Mouse (Mus musculus) lung, adult 10 weeks (tissue): ENCODE results near the gene Timm10. TPM values are rescaled to one million over a fixed set of nuclear protein-coding genes. Genes with fewer than 3 reads are reported as not detected.

ENCODE experiments used
- polyA plus RNA-seq: library from polyadenylated mRNA; stranded (reverse); fragments of 350-450 nt; fragmentation: Illumina TruSeq; extraction: RNeasy Lipid Tissue Mini Kit (QIAGEN cat#74804); gene quantifications from one replicate; pipeline ENCODE4 v1.2.3, GENCODE M21; 2014; ENCODE audit warnings: low read depth, low replicate concordance; ENCODE audit not compliant: insufficient read depth

The Timm10 gene
- 25.9 TPM for polyA plus RNA-seq

DNA sequence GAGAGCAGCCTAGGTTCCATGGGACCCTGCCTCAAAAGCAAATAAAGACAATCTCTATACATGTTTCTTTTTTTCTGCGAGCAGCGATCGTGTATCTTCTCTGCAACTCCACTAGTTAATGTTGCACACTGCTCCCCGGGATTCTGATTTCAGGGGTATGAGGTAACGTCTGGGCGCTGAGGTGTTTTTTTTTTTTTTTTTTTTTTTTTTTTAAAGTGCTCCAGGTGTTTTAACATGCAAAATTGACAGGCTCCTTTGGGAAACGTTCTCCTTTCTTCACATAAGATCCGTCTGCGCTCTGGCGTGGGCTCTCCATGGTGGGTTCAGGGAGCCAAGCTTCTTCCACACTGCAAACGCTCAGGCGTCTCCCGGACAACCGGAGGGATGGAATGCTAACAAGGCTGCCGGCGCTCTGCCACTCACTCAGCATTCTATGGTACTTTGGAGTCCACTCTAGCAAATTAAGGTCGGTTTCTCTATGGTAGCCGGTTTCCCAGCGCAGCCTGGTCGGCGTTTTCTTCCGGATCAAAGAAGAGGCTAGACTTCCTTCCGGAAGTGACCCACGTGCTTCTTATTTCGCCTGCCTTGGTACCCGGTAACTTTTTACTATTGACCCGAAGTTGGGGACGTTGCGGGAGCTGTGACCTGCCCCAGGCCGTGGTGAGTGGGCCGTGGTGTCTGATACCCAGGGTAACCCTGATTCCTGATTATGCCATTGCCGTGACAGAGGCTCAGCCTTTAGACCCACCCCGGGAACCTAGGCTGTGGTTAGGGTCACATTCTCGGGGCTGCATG lies at the start of gene Timm10:
Timm10 (plus strand) TSS at position 510 of the 795 bp plus-strand sequence.

DNA sequence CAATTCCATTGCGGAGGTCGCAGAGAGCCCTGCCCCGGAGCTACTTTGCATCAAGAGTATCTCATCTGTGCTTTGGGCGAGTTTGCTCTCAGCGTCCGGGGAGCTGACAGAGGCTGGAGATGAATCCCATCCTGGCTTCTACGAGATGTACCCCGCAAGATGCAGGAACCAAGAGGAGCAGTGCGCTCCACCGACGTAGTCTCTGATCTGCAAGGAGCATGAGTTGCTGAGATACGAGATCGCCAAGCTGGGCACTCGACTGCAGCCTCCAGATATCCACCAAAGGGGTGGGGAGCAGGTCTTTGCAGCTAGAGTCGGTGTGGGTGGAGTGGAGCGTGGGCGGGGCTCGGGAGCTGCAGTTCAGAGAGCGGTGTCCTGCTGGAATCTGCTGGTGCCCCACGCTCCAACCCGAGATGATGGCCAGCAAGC lies 28.3 kb upstream of the Timm10 start, which contains the start of gene Ube2l6:
Ube2l6 (plus strand) TSS at position 336 of the 429 bp plus-strand sequence.

DNA sequence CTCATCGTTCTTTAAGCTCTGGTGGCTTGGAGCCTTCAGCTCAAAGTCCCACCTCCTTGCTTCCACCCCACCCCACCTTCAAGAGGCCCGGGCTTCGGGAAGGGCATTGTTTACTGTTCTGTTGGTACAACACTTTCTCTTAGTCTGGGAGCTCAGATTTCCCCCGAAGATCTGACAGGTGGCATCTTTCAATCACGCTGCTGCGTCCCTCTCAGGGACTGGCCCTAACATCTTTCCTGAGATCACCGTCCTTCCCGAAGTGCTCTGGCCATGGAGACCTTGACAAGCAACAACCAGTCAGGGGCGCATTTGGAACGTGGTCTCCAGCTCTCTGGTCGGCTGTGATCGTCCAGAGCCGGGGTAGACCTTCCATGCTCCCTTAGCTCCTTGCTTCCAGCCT lies 4.2 kb upstream of the Timm10 start, which contains the start of gene Smtnl1:
Smtnl1 (minus strand) TSS at position 101 of the 400 bp plus-strand sequence.

DNA sequence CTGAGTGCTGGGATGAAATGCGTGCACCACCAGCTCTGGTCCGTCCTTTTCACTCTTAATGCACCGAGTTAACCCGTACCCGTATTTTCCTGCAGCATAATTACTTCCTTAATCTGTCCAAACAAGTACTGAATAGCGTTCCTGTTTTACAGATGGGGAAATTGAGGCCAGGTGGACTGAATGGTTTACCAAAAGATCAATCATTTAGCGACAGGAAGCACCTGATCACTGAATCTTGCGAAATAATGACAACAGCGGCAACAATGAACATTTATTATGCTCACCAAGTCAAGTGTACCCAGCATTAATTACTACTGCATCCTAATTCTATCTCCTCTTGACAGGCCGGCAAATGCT lies 11.8 kb downstream of the Timm10 start, which contains the start of gene Slc43a1:
Slc43a1 (plus strand) TSS at position 258 of the 357 bp plus-strand sequence.

Other genes starting within 250 kb of the Timm10 start
- gene Ctnnd1, start 176.2 kb upstream of the Timm10 start, polyA plus RNA-seq = 56.3 TPM
- not detected for gene Btbd18, start 167.9 kb upstream of the Timm10 start, polyA plus RNA-seq
- gene Selenoh, start 156.2 kb upstream of the Timm10 start, polyA plus RNA-seq = 47.1 TPM
- gene Gm28635, start 149.0 kb upstream of the Timm10 start, polyA plus RNA-seq = not detected
- 19.2 TPM for gene Med19, start 148.6 kb upstream of the Timm10 start, polyA plus RNA-seq
- gene Tmx2, start 147.9 kb upstream of the Timm10 start, polyA plus RNA-seq = 41.6 TPM
- gene Zdhhc5, start 111.8 kb upstream of the Timm10 start, polyA plus RNA-seq = 13.1 TPM
- gene Clp1, start 99.6 kb upstream of the Timm10 start, polyA plus RNA-seq = 14.5 TPM
- gene Ypel4, start 92.9 kb upstream of the Timm10 start, polyA plus RNA-seq = 1.1 TPM
- 7.0 TPM for gene Gm19426, start 83.3 kb upstream of the Timm10 start, polyA plus RNA-seq
- 324 TPM for gene Serping1, start 51.6 kb upstream of the Timm10 start, polyA plus RNA-seq
- 63.0 TPM for gene Ube2l6, start 28.2 kb upstream of the Timm10 start, polyA plus RNA-seq
- gene Smtnl1, start 4.3 kb upstream of the Timm10 start, polyA plus RNA-seq = 0.18 TPM
- 4.2 TPM for gene Slc43a1, start 11.9 kb downstream of the Timm10 start, polyA plus RNA-seq
- gene Rtn4rl2, start 59.7 kb downstream of the Timm10 start, polyA plus RNA-seq = 1.1 TPM
- gene Slc43a3, start 109.6 kb downstream of the Timm10 start, polyA plus RNA-seq = 127 TPM
- 0.52 TPM for gene Prg2, start 153.5 kb downstream of the Timm10 start, polyA plus RNA-seq
- gene Prg3, start 161.2 kb downstream of the Timm10 start, polyA plus RNA-seq = not detected
- gene Ssrp1, start 210.2 kb downstream of the Timm10 start, polyA plus RNA-seq = 56.9 TPM
- gene P2rx3, start 210.5 kb downstream of the Timm10 start, polyA plus RNA-seq = not detected
- 28.1 TPM for gene Tnks1bp1, start 221.0 kb downstream of the Timm10 start, polyA plus RNA-seq